Mouse (Mus musculus) spleen, adult 18-20 months (tissue): Measurements from ENCODE around the gene Gprasp1.
A peak's percentile ranks its signal among the peaks of the same experiment; 100 is the strongest.
"Not testable (repeated sequence)": the region's sequence is repeated elsewhere in the genome, so short reads cannot be mapped to it uniquely, and the experiment has no call there.

ENCODE experiments used
- DNase-seq, 2 experiments: peaks; one replicate each; pipeline ENCODE4 v3.0.0; 2022; ENCODE audit warnings: mixed read lengths in 2 of 2

Gene Gprasp1

DNA sequence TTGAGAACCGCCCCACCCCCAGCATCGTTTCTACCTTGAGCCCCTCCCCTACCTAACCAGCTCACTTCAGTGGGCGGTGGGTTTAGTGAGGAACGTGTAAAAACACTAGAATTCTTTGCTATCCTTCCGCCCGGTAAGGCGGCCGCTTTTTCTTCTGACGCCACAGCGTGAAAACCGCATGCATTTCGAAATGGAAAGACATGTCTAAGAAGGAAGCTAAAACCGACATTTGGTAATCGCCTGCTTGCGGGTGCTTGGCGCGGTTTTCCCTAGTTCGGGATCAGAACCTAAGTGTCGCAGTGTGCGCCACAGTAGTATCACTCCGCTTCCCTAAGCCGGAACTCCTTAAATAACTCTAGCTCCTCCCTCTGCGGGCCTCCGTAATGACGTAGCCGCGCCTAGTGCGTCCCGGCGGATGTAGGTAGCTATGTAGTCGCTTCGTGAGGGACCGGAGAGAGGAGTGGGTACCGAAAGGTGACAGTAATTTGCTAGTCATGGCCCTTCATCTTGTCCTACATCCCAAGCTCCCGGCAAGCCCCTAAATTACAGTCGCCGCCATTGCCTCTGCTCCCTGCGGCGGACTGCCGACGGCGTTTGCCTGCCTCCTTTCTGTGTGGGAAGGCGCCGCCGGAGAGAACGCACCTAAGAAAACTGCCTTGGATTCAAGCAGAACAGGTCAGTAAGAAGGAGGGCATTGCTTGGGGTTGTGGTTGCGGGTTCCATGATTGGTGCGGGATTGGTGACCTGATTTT is at the start of gene Gprasp1, which contains the start of gene Armcx5:
Gprasp1 (plus strand) TSS at position 430 of the 752 bp plus-strand sequence.
Armcx5 (plus strand) TSS at position 430 of the 752 bp plus-strand sequence.
- peak; percentile 75 to 76 for DNase-seq

DNA sequence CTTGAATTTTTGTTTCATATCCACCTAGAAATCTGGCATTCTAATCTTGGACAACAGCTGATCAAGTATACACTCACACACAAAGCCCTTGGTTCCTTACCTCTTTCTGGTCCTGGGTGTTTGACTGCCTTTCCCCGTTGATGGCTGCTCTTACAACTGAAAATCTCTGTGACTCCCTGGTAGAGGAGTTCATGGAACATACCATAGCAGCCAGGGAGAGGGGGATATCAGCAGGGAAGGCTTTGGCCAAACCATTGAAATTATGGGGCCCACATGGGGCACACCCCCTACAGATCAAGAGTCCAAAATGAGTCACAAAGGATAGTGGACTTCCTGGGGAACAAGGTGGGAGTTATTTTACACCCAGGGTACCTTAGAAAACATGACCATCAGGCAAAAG is 48.9 kb upstream of the Gprasp1 start, which contains the start of gene Tcp11x2:
Tcp11x2 (minus strand) TSS at position 158 of the 400 bp plus-strand sequence.
- no peak for DNase-seq

DNA sequence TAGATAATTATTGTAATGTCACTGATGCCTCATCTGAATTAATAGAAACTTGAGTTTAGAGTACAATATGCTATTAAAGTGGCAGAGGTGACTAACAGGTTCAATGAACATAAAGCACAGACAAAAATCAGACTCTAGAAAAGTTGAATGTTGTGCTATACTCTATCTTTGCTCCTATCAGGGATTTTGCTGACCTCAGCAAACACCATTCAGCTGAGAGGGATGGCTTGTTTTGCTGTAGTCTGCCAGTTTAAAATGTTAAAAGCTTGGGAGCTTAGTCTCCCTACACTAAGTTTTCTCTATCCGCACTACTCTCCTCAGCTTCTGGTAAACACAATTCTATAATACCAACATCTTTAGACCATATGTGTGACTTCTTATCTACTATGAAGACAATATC is 39.4 kb upstream of the Gprasp1 start:
- no peak for DNase-seq

DNA sequence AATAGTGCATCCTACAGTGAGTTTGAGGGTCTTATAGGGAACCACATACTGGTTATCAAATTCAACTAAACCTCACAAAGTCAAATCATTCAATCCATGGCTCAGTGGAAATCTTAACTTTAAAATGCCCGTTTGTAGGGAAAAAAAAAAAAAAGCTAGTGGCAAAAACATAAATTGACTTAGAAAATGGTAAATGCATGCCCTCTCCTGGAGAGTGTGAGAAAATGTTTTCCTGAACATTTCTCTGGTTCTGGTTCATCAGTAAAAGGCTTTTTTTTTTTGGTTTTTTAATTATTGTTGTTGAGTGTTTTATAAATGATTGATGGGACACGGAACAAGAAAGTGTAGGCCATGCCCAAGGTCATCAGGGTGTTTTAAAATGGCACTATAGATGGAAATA is 38.2 kb upstream of the Gprasp1 start:
- DNase-seq, result no peak

DNA sequence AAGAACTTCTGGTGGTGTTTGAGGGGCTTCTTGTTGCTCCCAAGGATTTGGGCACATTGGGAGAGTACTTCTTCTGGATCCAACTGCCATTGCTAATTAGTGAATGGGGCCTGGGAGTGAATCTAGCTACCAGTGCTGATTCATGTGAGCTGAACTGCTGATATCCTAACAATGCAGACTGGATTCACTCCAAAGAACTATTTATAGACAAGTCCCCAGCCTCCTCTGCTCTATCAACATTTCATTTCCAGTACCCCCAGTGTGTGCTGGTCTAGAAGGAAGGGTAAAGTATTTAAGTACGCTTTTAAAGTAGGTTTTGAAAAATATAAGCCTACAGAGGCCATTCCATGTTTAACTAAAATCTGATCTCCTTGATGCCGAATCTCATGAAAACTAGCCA is 29.7 kb upstream of the Gprasp1 start:
- no peak for DNase-seq

DNA sequence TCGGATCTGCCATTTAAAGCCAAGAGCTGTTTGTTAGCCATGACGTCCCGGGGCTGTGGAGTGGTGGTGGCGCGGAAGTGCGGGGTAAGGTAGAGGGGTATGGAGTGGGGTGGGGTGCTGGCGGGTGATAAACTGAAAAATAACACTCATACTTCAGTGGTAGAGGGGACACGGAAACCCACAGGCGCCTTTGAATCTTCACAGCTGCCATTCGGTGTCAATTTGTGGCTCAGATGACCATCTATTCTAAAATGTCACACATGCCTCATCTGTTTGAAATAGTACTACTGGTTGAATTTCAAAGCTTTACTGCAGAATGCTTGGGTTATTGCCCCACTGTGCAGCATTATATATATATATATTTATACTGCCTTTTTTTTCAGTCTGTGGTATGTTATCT is 17.4 kb upstream of the Gprasp1 start, which contains the start of gene Tmsb15a:
Tmsb15a (minus strand) TSS at position 101 of the 400 bp plus-strand sequence.
- DNase-seq, result no peak

DNA sequence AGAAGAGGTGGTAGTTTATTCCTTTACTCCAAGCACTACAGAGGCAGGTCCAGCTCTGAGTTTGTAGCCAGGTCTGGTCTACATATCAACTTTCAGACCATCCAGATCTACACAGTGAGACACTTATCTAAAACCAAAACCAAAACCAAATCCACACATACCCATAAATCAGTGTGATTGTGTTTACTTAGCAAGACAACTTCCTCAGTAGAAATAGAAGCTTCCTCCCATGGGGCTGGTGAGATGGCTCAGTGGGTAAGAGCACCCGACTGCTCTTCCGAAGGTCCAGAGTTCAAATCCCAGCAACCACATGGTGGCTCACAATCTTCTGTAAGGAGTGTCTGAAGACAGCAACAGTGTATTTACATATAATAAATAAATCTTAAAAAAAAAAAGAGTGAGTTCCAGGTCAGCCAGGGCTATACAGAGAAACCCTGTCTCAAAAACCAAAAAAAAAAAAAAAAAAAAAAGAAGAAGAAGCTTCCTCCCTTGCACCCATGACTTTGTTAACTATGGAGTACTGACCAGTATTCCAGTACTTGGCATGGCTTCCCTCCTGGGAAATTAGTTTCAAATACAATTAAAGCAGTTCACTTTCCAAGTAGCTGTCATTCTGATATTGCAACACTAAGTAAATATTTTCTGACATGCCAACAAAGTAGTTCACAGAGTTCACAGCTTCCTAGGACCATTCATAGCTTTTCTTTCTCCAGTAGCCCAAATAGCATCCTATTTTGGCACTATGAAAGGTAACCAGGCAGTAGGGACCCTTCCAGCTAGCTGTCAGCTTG is 3.6 kb upstream of the Gprasp1 start:
- peak in 1 of 2 experiments; percentile 7 for DNase-seq

DNA sequence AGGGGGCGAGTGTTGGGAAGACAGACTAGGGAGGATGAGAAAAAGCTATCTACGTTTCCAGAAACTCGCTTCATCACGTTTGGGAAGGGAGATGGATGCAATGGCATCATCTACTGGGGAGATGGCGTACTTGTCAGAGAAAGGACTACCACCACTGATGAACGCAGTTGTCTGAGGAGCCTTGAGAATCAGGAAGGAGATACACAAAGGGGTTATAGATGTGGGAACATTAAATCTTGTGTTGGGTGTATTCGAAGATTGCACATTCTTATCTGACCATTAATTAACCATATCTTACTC is 473 bp downstream of the Gprasp1 start:
- DNase-seq, result no peak

DNA sequence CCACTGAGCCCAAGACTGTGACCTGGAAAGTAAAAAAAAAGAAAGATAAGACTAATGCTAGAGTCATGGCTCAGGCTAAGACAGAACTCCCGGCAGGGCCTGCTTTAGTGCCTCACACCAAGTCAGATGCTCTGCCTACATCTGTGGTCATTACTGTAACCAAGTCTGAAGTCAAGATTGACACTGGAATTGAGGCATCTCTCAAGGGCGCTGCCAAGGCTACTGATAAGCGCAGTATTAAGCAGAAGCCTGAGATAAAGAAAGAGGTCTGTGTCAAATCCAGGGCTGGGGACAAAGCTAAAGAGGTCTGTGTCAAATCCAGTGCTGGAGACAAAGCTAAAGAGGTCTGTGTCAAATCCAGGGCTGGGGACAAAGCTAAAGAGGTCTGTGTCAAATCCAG is 2.8 kb downstream of the Gprasp1 start:
- not testable (repeated sequence) for DNase-seq

DNA sequence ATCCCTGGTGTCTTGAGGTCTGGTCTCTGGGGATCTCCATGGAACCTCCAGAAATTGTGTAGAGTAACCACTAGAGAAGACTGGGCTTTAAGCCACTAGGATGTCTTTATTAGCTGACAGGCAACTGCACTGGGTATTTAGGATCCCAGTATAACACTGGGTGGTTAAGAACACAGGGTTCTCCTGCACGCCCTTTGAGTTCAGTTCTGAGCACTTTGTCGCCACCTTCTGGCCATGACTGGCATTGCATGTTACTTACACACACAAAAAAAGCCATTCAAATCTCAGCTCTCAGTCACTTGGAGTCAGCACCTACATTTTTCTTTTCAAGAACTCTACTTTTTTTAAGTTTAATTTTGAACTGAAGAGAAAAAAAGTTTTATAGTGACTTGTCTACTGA is 10.3 kb downstream of the Gprasp1 start:
- DNase-seq, result peak; percentile 31 to 67

DNA sequence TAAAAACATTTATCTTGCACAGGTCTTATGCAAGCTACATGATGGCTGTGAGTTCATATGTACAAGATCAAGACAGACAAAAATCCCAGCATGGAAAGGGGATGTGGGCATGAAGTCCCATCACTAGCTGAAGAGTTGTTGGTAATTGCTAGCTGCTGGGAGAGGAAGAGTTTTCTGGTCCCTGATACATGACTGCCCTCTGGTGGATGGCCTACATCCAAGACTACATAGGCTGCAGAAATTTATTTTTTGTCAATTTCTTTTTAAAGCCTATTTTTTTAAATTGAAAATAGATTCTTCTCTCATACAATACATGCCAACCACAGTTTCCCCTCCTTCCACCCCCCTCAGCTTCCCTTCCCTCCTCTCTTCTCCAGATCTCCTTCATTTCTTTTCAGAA is 19.2 kb downstream of the Gprasp1 start:
- DNase-seq, result no peak

DNA sequence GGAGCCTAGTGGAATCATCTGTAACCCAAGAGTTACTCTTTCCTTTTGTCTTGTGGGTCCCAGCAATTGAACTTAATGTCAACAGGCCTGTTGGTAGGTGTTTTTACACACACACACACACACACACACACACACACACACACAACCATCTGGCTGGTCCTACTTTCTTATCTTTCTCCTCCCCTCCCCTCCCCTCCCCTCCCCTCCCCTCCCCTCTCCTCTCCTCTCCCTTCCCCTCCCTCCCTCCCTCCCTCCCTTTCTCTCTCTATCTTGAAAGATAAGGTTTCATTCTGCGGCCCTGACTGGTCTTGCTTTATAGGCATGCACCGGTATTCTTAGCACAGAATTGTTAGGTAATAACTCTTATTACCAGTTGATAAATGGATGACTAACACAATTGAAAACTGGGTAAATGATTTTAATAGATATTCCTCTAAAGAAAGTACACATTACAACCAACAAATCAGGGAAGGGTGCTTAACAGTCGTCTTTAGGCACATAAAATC is 25.6 kb downstream of the Gprasp1 start:
- DNase-seq, result no peak

DNA sequence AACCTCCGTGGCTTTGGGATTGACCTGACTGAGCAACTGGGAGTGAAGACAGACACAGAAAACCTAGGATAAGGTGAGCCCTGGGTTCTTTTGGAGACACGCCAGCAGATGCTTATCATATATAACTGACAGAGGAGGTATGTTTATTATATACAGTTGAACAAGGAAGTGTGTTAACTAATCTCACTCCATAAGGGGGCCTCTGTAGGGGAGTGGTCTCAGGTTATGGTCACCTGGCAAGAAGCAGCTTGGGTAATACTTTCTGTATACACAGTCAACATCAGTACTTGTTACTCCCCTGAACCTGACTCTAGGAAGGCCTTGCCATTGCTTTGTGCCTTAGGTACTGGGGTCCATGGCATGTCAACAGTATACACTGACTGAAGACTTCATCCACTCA is 26.0 kb downstream of the Gprasp1 start:
- no peak for DNase-seq

DNA sequence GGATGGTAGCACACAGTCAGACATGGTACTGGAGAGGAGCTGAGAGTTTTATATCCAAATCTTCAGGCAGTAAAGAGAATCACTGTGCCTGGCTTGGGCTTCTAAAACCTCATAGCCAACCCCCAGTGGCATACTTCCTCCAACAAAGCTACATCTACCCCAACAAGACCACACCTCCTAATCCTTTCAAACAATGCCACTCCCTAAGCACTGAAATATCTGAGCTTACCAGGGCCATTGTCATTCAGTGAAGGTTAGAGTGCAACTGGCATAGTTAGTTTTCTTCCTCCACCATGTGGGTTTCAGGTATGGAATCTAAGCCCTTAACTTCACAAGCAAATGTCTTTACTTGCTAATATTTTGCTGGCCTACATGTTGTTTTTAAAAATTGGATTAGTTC is 49.0 kb downstream of the Gprasp1 start:
- no peak for DNase-seq

DNA sequence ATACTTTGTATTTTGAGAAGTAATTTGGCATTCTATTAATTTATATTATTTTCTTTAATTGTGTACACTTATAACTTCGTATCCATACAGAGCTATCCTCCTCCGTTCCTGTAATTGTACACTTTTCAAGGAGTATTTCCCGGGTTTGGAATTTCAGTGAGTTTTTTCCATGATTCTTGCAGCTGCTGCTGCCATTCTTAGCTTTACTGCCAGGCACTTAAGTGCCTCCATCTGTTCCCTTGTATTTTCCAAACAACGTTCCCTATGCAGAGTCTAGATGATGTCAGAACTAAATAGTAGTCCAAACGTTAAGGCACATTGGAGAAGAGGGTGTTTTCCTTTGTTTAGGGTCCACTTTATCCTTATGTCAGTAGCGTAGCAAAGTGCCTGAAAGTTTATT is 49.8 kb downstream of the Gprasp1 start:
- no peak for DNase-seq

DNA sequence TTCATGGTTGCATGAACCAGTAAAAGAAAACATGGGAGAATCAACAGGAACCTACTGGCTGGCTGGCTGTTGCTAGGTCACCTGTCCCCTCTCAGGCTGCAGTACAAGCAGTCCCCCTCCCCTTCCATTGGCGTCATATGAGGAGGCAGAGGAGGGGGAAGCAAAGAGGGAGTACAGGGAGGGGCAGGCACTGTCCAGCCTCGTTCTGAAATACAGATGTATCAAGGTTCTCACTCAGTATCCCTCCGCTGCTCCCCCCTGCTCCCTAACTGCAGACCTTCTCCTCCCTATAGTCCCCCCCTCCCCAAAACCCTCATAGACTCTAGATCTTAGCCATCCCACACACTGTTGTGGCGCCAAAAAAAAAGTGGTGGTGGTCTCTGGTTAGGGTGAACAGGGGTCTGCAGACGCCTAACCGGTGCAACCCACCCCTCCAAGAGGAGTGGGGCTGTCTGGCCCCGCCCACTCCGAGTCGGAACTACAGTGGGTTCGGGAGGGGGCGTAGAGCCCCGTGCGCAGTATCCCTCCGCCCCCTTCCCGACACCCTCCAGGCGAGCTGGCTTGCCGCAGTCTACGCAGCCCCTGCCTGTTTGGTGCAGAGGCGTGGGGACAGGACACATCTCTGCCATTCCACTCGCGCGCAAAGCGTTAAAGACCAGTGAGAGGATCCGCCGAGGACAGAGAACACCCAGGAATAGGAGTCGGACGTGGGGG is 53.2 kb downstream of the Gprasp1 start:
- DNase-seq, result peak in 1 of 2 experiments; percentile 24

DNA sequence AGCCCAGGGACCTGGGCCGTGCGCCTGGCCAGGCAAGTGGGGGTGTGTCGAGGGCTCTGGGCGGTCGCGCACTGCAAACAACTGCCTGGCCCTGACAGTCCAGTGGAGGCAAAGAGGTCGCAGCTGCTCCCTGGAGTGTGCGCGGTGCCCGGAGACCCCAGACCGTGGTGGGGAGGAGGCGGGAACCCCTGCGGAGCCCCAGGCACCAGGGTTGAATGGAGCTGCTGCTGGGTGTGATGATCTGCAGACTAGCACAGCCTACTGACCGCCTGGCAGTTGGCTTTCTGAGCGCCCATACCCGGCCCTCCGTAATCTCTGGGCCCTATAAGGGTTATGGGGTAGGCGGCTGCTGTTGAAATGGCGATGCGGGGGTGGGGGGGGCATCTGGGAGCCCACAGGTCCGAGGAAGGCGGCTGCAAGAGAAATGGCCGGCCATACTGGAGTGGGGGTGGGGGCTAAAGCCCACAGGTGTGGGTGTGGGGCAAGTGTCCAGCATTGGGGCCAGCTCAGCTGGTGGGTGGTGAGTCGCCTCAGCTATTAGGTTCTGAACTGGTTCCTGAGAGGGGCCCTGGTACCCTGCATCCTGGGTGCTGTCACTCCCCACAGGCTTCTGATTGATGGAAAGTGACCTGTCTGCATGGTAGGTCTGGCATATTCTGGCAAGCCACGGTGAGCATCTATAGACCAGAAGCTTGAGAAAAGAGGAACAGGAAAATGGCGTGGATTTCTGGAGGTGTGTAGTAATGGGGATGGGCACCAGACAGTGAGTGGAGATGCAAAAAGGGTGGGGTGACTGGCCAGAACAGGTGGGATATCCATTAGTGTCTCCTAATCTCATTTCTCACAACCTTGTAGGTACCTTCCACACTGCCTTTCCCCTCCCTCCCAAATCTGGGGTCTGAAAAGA is 54.0 kb downstream of the Gprasp1 start:
- peak in 1 of 2 experiments; percentile 16 for DNase-seq

DNA sequence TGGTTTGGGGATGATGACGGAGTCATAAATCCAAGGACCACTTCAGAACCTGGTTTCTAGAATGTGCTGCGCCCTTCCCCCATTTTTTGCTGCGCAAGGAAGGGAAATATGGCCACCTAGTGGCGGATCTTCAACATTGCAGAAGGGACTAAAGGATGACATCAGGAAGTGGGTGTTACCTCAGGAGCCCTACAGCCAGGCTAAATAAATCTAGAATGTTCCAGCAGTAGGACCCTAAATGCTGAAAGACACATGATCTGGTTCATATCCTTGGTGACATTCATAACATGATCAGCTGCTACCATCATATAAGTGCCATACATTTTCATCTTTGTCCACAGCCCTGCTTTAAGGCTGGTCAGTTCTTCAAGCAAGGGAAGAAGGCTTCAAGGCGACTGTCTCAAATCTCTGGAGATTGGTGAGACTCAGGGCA is 54.7 kb downstream of the Gprasp1 start, which contains the start of gene Bhlhb9:
Bhlhb9 (plus strand) TSS at position 383 of the 433 bp plus-strand sequence.
- DNase-seq, result peak; percentile 14 to 17

DNA sequence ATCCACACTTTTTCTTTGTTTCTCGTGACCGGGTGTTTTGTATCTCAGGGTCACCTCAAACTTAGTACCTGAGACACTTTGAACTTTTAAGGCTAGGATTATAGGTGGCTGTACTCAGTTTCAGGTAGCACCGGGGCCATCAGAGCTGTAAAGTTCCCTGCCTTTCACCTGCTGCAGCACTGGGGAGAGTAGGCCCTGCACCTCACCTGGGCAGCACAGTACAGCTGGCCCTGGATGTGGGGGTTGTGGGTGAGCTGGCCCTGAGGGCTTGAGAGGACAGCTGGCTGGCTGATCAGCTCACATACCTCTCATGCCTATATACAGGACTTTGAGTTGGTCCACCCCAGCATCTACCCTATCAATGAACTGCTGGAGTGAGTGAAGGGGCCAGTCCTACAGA is 61.6 kb downstream of the Gprasp1 start:
- DNase-seq, result no peak

DNA sequence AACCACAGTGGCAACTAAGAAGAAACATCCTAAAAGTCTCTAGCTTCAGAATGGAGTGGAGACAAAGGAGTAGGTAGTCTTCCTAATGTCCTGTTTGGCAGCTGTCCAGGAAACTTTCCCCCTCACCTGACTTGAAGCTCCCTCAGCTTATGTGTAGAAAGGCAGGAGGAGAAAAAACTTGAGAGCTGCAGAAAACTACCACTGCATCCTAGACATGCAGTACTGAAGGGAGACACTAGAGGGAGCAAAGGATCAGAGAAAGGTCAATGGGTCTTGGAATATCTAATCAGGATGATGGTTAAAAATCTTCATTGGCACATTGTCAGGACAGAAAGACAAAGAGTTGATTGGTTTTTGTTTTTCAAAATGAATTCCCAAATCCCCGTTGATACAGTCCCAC is 63.2 kb downstream of the Gprasp1 start:
- peak in 1 of 2 experiments; percentile 18 for DNase-seq

DNA sequence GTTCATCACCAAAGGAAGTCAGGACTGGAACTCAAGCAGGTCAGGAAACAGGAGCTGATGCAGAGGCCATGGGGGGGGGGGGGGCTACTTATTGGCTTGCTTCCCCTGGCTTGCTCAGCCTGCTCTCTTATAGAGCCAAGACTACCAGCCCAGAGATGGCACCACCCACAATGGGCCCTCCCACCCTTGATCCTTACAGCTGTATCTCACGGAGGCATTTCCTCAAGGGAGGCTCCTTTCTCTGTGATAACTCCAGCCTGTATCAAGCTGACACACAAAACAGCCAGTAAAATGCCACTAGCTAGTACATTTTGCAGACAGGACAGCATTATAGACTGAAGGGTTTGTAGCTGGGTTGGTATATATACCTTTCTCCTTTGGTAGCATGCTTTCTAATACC is 93.4 kb downstream of the Gprasp1 start:
- DNase-seq, result not testable (repeated sequence)

DNA sequence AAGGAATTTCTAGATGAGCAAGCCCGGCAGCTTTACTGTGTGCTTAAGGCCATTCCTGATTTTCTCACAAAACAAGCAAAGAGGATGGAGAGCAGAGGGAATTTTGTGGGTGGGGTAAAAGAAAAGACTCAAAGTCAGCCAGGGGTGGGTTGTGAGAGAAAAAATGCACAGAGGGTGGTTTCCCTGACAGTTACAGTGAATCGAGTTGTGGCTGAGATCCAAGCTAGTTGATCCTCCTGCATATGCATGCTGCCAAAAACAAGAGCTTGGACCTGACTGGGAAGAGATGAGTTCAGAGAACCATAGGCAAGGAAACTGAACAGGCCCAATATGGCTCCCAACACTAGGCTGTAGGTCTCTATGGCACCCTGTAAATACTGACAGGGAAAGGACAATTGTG is 95.4 kb downstream of the Gprasp1 start:
- DNase-seq, result no peak
